Mouse (Mus musculus): ENCODE data around the gene Eif2d. TPM values are rescaled to one million over a fixed set of nuclear protein-coding genes. Genes with fewer than 3 reads are reported as not detected.

The Eif2d gene
- polyA plus RNA-seq, 1 experiment from 2014 or later = 56.0 TPM

DNA sequence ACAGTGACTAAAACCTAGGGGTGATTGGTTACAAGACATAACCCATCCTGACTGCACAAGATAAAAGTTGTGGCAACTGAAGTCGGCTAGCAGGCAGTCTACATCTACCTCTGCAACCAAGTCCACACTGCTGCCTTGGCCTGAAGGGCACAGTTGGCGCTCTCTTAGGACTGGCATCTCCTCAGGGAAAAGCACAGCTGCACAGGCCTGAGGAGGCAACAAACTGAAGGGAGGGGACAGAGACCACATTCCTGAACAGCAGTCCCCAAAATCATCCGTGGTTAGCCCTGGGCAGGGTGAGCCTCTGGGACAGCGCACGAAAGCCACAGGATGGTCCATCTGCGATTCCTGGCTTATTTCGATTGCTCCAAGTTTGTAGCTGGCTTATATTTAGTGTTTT is 42.7 kb downstream of the Eif2d start:
- ATAC-seq (ENCODE audit: low FRiP score) = no peak
- Histone ChIP-seq H3K4me1 (no peaks in the 10 kb centered on the region), H3K27me3 (no peaks in the 10 kb centered on the region), H3K27ac (no peak overlapping the region), H3K36me3 (replicated peaks) (no peaks in the 10 kb centered on the region), H3K9ac (no peak overlapping the region), H3K4me3 (replicated peaks) (no peak overlapping the region), H3K4me2 (no peak overlapping the region), H3K9me3 (no peaks in the 10 kb centered on the region)
- 90% methylated on average over 7 of the region's 7 CpGs for WGBS

DNA sequence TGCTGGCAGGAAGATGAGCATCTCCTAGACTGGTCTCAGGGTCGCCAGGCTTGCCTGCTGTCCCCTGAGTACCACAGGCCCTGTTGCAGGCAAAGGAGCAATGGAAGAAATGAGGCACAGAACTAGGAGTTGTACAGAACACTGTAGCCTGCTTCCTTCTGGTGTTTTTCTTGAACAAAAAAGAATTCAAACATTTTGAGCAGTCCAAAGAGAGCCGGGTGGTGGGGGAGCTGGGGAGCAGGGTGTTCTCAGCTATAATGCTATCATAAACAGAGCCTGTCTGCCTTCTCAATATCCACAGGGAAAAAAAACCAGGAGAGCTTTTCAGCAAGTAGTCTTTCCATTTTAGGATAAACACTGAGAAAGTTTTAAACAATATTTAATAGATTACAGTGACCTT is 43.1 kb downstream of the Eif2d start:
- Histone ChIP-seq H3K4me3 (replicated peaks) (no peak overlapping the region), H3K36me3 (replicated peaks) (no peaks in the 10 kb centered on the region), H3K4me1 (no peaks in the 10 kb centered on the region), H3K27me3 (no peaks in the 10 kb centered on the region), H3K9ac (no peak overlapping the region), H3K27ac (no peak overlapping the region), H3K9me3 (no peaks in the 10 kb centered on the region), H3K4me2 (no peak overlapping the region)
- WGBS = 59% methylated on average over 2 of the region's 2 CpGs
- ATAC-seq (ENCODE audit: low FRiP score) = no peak

DNA sequence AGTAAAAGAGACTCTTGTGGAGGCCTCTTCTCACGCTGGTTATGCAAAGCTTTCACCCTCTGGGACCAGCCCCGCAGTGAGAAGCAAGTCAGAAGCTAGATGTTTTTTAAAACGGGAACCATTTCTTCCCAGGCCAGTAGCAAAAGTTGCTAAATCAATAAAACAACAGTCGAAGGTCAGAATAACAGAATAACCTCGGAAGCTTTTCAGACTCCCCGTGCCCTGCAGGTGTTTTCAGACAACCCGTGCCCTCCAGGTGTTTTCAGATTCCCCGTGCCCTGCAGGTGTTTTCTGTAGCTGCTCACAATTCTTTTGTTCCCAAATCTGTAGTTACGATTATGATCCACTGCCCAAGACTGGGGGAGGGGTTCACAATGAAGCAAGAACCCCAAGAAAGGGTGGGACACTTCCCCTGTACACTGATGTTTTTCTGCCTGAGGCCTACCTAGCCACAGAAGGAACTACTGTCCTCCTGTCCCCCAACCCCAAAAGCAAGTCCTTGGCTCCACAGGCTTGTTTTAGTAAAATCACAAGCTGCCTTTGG is 45.5 kb downstream of the Eif2d start:
- no peak overlapping the region for H3K9ac ChIP-seq
- H3K9me3 ChIP-seq = no peaks in the 10 kb centered on the region
- no peak overlapping the region for H3K27ac ChIP-seq

DNA sequence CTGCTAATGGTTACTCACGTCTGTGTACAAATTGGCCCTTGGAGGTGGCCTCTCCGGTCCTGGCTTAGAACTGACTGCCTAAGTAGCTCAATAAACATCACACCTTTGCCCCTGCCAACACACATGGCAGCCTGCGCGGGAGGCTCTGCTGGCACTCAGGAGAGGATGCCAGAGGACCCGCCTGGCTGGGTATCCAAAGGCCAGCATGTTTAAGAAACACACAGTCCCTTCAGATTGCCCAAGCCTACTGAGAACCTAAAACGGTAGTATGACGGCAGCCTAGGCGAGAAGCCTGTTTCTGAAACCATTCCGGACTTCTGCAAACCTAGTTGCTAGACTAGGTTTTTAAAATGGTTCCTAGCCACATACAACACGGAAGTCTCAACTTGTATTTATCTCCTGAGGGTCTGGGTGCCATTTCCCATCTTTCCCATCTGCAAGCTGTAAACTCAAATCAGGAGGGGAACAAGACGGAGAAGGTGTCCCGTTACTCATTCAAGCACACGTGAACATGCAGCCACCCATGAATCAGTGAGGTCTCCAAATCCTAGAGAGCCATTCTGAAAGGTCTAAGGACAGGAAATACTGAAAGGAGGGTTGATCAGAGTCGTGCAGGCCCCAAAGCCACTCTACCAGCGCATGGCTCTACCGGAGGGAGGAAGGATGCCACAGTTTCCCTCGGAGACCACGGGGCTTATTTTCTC is 46.3 kb downstream of the Eif2d start:
- no peaks in the 10 kb centered on the region for H3K9me3 ChIP-seq
- no peak for ATAC-seq (ENCODE audit: low FRiP score)
- H3K9ac ChIP-seq = no peak overlapping the region
- H3K4me1 ChIP-seq = no peaks in the 10 kb centered on the region
- H3K36me3 ChIP-seq (replicated peaks) = no peaks in the 10 kb centered on the region
- no peaks in the 10 kb centered on the region; the same call in 1 of the 2 replicates for H3K27me3 ChIP-seq
- H3K4me3 ChIP-seq (replicated peaks) = no peak overlapping the region
- H3K4me2 ChIP-seq = no peak overlapping the region
- no peak overlapping the region for H3K27ac ChIP-seq
- 82% methylated on average over 18 of the region's 18 CpGs for WGBS

More for the DNA sequence above, 45.5 kb downstream of the Eif2d start:
- Histone ChIP-seq H3K4me1 (no peaks in the 10 kb centered on the region), H3K27me3 (no peaks in the 10 kb centered on the region), H3K4me3 (replicated peaks) (no peak overlapping the region), H3K36me3 (replicated peaks) (no peaks in the 10 kb centered on the region), H3K4me2 (no peak overlapping the region)
- ATAC-seq (ENCODE audit: low FRiP score) = no peak
- WGBS = 75% methylated on average over 9 of the region's 9 CpGs

DNA sequence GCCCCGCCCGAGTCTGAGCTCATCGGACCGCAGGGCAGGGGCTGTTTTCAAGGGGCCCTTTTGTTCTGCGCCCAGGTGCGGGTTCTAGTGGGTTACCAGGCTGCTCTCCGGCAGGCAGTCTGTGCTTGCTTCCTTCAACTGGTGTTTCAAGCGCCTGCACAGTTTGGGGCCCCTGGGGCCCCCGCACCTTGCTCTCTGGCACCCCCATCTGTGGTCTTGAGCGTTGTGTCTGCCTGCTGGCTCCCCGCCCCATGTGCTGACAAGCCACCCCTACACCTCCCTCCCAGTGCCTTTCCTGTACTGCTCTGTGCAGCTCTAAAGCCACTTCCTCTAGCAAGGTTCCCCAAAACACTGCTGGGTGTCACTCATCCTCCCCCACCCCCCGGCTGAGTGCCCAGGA is 47.0 kb downstream of the Eif2d start:
- ATAC-seq (ENCODE audit: low FRiP score) = no peak
- no peak overlapping the region for H3K9ac ChIP-seq
- no peaks in the 10 kb centered on the region for H3K9me3 ChIP-seq
- H3K36me3 ChIP-seq (replicated peaks) = no peaks in the 10 kb centered on the region
- H3K4me2 ChIP-seq = no peak overlapping the region
- no peak overlapping the region for H3K4me3 ChIP-seq (replicated peaks)
- no peaks in the 10 kb centered on the region; the same call in 1 of the 2 replicates for H3K27me3 ChIP-seq
- H3K27ac ChIP-seq = no peak overlapping the region
- H3K4me1 ChIP-seq = no peaks in the 10 kb centered on the region
- 67% methylated on average over 12 of the region's 12 CpGs for WGBS

DNA sequence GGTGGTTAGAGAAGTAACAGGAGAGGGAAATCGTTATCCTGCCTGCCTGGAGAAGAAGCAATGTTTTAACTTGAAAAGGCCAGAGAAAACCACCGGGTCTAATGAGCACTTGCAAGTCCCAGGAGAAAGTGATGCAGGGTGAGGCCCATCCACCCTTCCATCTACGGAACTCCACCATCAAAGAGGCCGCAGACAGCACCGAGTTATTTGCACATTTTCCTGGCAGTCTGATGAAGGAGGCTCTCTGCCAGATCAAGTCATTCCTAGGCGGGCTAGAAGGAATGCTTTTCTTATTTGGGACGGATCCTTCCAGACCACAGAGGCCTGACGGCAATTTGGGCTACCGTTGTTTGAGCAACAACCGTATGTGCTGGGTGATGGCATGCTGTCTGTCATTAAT is 47.6 kb downstream of the Eif2d start:
- Histone ChIP-seq H3K27ac (no peak overlapping the region), H3K4me2 (no peak overlapping the region), H3K9me3 (no peaks in the 10 kb centered on the region), H3K27me3 (no peaks in the 10 kb centered on the region; the same call in 1 of the 2 replicates), H3K36me3 (replicated peaks) (no peaks in the 10 kb centered on the region), H3K4me1 (no peaks in the 10 kb centered on the region), H3K9ac (no peak overlapping the region), H3K4me3 (replicated peaks) (no peak overlapping the region)
- 76% methylated on average over 10 of the region's 10 CpGs for WGBS
- no peak for ATAC-seq (ENCODE audit: low FRiP score)

DNA sequence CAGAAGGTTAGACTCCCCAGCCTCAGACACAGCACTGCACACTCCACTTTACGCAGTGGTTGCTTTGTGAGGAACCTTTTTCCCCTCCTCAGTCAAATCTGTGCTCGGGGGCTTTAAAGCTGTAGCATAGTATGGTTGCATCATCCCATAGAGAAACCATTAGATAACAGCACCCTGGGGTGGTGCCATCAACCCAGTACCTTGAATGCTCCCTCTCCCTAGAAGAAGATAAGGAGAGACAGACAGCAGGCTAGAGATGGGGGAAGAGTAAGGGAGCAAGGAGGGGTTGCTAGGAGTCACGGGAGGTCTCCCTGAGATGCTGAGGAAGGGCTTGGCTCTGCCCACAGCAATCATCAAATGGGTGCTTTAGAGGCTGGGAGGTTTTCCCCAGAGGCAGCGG is 48.4 kb downstream of the Eif2d start:
- ATAC-seq (ENCODE audit: low FRiP score) = no peak
- H3K4me1 ChIP-seq = no peaks in the 10 kb centered on the region
- no peak overlapping the region for H3K4me2 ChIP-seq
- no peaks in the 10 kb centered on the region for H3K9me3 ChIP-seq
- no peak overlapping the region for H3K9ac ChIP-seq
- no peak overlapping the region for H3K4me3 ChIP-seq (replicated peaks)
- no peak overlapping the region for H3K27ac ChIP-seq
- 80% methylated on average over 4 of the region's 4 CpGs for WGBS
- no peaks in the 10 kb centered on the region; the same call in 1 of the 2 replicates for H3K27me3 ChIP-seq
- no peaks in the 10 kb centered on the region for H3K36me3 ChIP-seq (replicated peaks)

DNA sequence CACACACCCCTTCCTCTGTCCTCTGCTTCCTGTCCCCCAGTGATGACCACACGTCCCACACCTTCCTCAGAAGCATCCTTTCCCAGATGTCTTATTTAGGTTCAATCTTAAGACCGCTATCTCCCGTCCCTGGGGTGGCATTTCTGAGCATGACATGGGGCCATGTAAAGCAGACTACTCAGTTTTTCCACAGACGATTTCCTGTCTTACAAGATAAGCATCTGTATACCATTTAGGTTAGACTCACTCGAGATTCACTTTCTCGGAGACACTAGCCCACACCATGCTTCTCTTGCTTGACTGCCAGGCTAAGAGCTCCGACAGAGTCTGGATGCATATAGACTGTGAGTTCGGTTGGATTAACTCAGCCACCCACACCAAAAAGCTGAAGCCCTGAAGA is 51.5 kb downstream of the Eif2d start:
- Histone ChIP-seq H3K4me1 (no peaks in the 10 kb centered on the region), H3K27me3 (no peaks in the 10 kb centered on the region; the same call in 1 of the 2 replicates), H3K4me3 (replicated peaks) (no peak overlapping the region), H3K36me3 (replicated peaks) (no peaks in the 10 kb centered on the region), H3K4me2 (no peak overlapping the region), H3K27ac (no peak overlapping the region), H3K9me3 (no peaks in the 10 kb centered on the region), H3K9ac (no peak overlapping the region)
- ATAC-seq (ENCODE audit: low FRiP score) = no peak
- 87% methylated on average over 8 of the region's 8 CpGs for WGBS

DNA sequence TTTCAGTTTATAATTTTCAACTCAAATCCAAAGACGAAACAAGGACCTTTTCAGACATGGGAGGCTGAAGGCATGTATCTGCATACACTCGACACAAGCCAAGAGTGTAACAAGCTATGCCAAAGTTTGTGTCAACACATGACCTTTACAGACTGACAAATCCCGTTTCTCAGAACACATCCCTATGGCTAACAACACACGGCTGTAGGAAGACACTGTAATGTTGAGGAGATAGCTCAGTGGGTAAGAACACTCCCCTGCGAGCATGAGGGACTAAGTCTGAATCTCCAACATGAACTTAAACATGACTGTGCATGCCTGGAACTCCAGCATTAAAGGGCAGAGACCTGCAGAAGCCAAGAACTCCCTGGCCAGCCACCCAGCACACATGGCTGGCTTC is 53.4 kb downstream of the Eif2d start:
- H3K4me2 ChIP-seq = no peak overlapping the region
- H3K4me3 ChIP-seq (replicated peaks) = no peak overlapping the region
- H3K4me1 ChIP-seq = no peaks in the 10 kb centered on the region
- H3K9me3 ChIP-seq = no peaks in the 10 kb centered on the region
- no peaks in the 10 kb centered on the region; the same call in 1 of the 2 replicates for H3K27me3 ChIP-seq
- H3K9ac ChIP-seq = no peak overlapping the region
- H3K36me3 ChIP-seq (replicated peaks) = no peaks in the 10 kb centered on the region
- no peak overlapping the region for H3K27ac ChIP-seq
- no peak for ATAC-seq (ENCODE audit: low FRiP score)
- WGBS = 84% methylated on average over 5 of the region's 5 CpGs

DNA sequence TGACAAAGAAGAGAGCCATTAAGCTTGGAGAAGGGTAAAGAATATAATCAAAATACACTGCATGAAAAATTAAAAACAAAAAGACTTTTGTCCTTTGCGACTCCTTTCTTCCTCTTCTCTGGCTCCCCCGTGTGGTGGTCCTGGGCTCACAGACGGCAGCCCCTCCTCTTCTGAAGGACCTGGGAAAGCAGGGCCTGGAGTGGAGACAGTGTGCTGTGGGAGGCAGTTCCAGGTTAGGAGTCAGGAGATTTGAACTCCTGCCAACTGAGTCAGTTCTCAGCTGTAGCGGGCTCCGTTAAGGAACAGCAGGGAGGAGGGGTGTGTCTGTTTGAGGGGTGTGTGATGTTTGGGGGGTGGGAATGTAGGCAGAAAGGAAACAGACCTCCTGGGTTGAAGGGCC is 54.5 kb downstream of the Eif2d start:
- Histone ChIP-seq H3K27ac (no peak overlapping the region), H3K9me3 (no peaks in the 10 kb centered on the region), H3K9ac (no peak overlapping the region), H3K4me1 (no peaks in the 10 kb centered on the region), H3K36me3 (replicated peaks) (no peaks in the 10 kb centered on the region), H3K27me3 (no peaks in the 10 kb centered on the region; the same call in 1 of the 2 replicates), H3K4me2 (no peak overlapping the region), H3K4me3 (replicated peaks) (no peak overlapping the region)
- 5% methylated on average over 5 of the region's 5 CpGs for WGBS
- ATAC-seq (ENCODE audit: low FRiP score) = peak; percentile 53; the same call in 1 of the 2 replicates

DNA sequence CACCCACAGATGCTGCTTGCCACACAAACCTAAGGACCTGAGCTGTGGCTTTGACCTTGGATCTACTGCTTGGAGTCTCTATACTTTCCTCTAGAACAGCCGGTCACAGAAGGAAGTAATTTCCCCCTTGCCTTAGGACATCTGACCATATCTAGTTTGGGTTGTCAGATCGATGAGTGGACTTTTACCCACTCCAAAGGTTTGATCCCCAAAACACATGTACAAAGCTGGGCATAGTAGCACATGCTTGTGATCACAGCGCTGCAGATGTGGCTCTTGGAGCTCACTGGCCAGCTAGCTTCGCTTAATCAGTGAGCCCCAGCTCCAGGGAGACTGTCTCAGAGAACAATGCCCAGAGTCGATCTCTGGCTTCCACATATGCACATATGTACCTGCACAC is 55.1 kb downstream of the Eif2d start:
- no peak overlapping the region for H3K4me2 ChIP-seq
- 89% methylated on average over 5 of the region's 5 CpGs for WGBS
- no peaks in the 10 kb centered on the region for H3K9me3 ChIP-seq
- H3K36me3 ChIP-seq (replicated peaks) = no peaks in the 10 kb centered on the region
- no peaks in the 10 kb centered on the region for H3K4me1 ChIP-seq
- no peak overlapping the region for H3K9ac ChIP-seq
- H3K27ac ChIP-seq = no peak overlapping the region
- ATAC-seq (ENCODE audit: low FRiP score) = no peak
- H3K27me3 ChIP-seq = no peaks in the 10 kb centered on the region; the same call in 1 of the 2 replicates
- no peak overlapping the region for H3K4me3 ChIP-seq (replicated peaks)

DNA sequence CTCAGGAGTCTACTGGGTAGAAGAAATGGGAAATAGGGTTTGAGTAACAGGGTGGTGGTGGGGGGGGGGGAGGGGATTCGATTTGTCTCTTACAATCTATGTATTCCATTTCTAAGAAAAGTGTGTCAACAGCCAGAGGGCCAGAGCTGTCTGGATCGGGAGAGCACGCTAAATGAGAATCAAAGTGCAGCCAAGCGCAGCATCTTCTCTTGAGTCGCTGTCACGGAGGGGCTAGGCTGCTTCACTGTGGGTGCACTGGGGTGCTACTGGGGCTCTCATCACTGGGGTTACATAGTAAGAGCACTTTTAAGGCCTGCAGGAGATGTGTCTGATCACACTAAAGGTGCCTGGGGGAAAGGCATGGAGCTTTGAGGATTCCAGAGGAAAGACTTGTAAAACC is 55.8 kb downstream of the Eif2d start:
- Histone ChIP-seq H3K36me3 (replicated peaks) (no peaks in the 10 kb centered on the region), H3K27me3 (no peaks in the 10 kb centered on the region; the same call in 1 of the 2 replicates), H3K9me3 (no peaks in the 10 kb centered on the region), H3K9ac (no peak overlapping the region), H3K4me3 (replicated peaks) (no peak overlapping the region), H3K4me1 (no peaks in the 10 kb centered on the region), H3K4me2 (no peak overlapping the region), H3K27ac (no peak overlapping the region)
- WGBS = 83% methylated on average over 6 of the region's 6 CpGs
- no peak for ATAC-seq (ENCODE audit: low FRiP score)

DNA sequence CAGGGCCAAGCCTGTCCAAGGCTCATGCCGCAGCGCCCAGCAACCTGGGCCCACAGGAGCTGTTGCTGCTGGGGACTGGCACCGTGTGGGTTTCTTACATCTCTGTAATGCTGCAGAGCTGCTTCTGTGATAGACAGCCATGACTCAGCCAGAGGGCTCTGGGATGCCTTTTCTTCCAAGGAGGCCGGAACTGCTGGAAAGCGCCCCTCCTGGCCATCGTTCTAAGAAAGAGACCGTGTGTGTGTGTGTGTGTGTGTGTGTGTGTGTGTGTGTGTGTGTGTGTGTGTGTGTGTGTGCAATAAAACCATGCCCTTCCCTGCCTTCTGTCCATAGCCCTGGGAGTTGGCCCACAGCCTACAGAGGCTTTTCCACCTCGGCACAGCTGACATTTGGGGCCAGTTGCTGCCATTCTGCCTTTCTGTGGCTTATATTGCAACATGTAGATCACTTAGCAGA is 57.0 kb downstream of the Eif2d start:
- WGBS = 74% methylated on average over 8 of the region's 8 CpGs
- Histone ChIP-seq H3K36me3 (replicated peaks) (no peaks in the 10 kb centered on the region), H3K9me3 (no peaks in the 10 kb centered on the region), H3K4me1 (no peaks in the 10 kb centered on the region), H3K27ac (no peak overlapping the region), H3K9ac (no peak overlapping the region), H3K4me2 (no peak overlapping the region), H3K4me3 (replicated peaks) (no peak overlapping the region), H3K27me3 (no peaks in the 10 kb centered on the region)
- ATAC-seq (ENCODE audit: low FRiP score) = no peak

All from forebrain, embryonic 12.5 days (tissue).